Mouse (Mus musculus): ENCODE results near the gene Rasl2-9.
"Not testable (repeated sequence)": the region's sequence is repeated elsewhere in the genome, so short reads cannot be mapped to it uniquely, and the experiment has no call there.

Gene Rasl2-9

DNA sequence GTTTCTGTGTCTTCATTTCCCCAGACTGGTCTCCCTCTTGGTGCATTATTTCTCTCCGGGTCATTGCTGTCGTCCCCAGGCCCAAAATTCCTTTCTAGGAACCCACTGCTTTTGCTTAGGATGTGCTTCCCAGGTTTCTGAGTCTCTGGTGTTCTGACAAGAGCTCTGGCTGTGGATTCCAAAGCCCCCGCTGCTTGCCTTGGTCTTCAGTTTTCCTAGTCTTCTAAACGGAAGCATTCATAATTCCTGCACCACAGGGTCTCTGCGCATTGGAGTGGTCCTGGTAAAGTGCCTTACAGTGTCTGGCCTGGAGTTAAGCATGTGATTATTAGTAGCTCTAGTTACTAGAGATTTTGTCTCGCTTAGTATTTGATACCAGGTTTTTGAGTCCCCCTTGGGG is 44.9 kb downstream of the Rasl2-9 start:
- DNase-seq (ENCODE audit: low spot score): no peak

DNA sequence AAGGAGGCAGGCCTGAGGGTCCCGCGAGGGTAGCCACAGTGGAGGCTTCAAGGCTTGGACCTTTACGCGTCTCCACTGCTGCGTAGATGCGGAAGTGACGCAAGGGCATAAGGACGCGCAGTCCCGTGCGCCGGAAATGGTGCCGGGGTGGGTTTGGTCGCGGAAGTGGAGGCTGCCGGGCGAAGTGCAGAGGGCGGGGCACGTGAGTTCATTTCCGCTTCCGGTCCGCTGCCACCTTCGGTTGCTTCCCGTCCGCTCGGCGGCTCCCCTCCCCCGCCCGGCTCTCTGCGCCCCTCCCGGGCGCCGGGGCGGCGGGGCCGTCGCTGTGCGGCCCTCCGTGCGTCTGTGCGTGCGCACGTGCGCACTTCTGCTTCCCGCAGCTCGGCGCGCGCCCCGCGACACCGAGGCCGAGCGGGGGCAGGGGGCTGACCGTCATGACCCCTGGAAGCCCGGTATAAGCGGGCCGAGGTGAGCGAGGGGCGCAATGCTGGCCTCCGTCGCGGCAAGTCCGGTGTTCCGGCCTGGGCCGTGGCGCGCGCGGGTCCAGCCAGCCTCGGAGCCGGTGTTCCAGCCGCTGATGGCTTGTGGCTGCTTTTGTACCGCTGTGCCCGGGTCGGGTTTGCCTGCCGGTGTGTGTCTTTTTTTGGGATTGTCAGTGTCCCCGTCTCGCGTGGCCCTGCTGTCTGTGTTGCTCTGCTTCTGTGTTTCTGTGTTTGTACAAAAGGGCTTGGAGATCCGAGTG is 45.6 kb downstream of the Rasl2-9 start, which contains the start of gene Epn1:
TSS of gene Epn1 (plus strand) at position 226 of the 742 bp plus-strand sequence.
- peak; percentile 93 for DNase-seq (ENCODE audit: low spot score)

DNA sequence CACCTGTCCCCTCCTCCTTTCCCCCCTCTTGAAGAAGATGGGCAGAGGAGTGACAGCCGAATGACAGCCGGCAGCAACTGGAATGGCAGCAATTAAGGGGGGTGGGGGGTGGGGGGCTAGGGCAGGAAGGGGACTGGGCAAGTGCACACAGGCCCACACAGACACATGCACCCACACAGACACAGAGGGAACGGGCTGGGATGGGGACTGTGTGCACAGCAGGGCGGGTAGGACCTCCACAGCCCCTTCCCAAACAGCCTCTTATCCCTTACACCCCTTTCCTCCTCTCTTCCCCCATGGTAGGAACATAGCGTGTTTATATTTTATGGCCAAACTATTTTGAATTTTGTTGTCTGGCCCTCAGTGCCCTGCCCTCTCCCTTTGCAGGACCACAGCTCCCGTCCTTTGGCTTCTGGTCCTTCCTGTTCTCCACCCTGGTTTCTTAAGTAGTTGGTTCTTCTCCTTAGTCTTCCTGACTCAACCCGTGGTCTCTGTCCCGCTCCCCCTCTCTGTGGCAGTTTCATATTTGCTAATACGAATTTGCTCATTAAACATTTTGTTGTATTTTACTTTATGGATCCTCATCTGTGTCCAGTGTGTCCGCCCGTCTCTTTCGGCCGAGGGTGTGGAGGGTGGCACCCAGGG is 46.3 kb downstream of the Rasl2-9 start:
- not testable (repeated sequence) for DNase-seq (ENCODE audit: low spot score)

DNA sequence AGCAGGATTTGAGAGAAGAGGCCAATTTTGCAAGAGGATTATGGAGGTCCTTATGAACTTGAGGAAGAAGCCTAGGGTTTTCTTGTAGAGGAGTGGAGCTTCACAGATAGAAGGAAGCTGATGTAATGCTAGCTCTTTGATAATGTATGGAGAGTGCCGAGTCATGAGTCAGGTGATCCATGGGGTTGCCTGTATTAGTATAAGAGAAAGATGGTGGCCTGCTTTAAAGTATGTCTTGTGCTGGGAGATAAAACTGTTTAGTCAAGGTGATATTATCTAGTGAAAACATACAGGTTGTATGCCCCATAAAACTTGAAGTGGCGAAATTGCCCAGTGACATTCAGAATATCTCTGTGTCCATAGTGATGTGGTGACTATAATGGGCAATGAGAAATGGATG is 48.8 kb downstream of the Rasl2-9 start:
- no peak for DNase-seq (ENCODE audit: low spot score)

DNA sequence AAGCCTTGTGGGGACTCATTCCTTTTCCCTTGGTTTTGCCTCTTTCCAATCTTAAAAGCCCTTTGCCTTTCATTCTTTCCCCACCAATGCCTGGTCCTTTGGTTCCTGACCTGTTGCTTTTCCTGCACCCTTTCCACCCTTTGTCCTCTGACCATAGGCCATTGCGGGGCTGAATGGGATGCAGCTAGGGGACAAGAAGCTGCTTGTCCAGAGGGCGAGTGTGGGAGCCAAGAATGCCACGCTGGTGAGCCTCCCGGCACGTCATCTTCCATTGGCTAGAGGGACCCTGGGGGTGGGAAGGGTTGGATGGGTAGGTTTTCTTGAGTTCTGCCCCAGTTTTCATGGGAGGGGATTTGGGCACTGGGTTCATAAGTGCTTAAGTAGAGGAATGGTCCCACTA is 50.8 kb downstream of the Rasl2-9 start:
- no peak for DNase-seq (ENCODE audit: low spot score)

Measured in testis, postnatal 14 days (tissue).